Mouse (Mus musculus) brain, embryonic 14.5 days (tissue): ENCODE results near the gene Ppp6r2.

Source experiments
- CTCF ChIP-seq: fragments of 200-500 bp; IDR thresholded peaks from 2 replicates; pipeline ENCODE4 v1.5.1; 2012; ENCODE audit warnings: inconsistent platforms, mild to moderate bottlenecking, moderate library complexity, borderline replicate concordance; ENCODE audit not compliant: insufficient read depth, insufficient read length; ENCODE audit errors: extremely low read depth
- POLR2A ChIP-seq: fragments of 200-500 bp; IDR thresholded peaks from 2 replicates; pipeline ENCODE4 v1.6.1; 2012; ENCODE audit warnings: mild to moderate bottlenecking, inconsistent platforms, borderline replicate concordance; ENCODE audit not compliant: poor library complexity, insufficient read depth, insufficient read length, severe bottlenecking; ENCODE audit errors: extremely low read depth

- TF ChIP-seq CTCF (no peak), POLR2A (no peak)
Measured at GRCm38 (mm10) chr15:89178260-89178860, 33.0 kb upstream of the Ppp6r2 start.
